Mouse (Mus musculus) urinary bladder, adult 18-20 months (tissue): ENCODE measurements around the gene Filip1l.

Experiments
- DNase-seq, 2 experiments: peaks; one replicate each; pipeline ENCODE4 v3.0.0; 2022; ENCODE audit warnings: low spot score in 2 of 2, mixed read lengths in 2 of 2

Gene Filip1l

DNA sequence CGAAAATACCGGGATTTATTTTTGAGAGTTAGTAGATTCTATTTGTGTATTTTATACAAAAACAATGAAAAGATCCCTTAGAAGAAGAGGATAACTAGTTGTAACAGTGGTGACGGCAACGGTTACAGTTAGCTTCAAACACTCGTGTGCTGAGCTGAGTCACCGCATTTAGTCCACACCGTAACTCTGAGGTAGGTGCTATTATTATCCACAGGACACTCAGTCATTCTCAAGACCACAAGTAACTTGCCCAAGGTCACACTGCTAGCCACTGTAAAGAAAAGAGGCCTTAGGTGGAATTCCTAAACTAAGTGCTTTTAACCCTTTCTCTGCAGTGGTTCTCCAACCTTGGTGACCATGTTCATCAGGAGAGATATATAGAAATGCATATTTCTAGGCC, 174.0 kb downstream of the Filip1l start:
- DNase-seq = no peak

DNA sequence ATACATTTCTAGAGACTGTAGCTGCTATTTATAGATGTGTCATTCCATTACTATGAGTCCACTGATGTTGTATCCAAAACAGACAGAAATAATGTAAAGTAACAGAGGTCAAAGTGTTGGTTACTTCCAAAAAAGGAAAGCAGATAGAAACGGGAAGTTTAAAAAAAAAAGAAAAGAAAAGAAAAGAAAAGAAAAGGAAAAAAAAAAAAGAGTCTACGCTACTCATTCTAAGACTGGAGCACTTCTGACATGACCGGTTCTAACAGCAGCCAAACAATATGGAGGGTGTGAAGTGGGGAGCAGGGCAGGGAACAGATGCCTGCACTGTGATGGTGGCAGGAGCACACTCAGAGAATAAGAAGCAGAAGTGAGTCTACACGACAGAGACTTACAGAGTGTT, 175.6 kb downstream of the Filip1l start:
- no peak for DNase-seq

DNA sequence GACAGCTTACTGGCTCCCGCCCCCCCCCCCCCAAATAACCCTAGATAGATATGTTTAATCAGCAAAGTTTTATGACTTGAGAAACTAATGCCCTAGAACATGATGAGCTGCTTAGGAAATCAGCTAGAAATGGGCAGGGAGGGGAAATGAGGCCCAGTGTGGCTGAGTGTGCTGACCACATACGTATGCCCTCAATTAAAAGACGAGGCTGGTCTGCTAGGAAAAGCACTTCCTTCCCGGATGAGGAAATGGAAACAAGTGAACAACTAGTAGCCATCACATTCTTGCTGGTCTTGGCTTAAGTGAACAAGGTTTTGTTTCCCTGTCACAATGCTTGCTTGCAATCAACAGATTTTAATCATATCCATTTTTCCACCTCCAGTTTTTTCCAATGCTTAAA, 177.7 kb downstream of the Filip1l start:
- DNase-seq = no peak

DNA sequence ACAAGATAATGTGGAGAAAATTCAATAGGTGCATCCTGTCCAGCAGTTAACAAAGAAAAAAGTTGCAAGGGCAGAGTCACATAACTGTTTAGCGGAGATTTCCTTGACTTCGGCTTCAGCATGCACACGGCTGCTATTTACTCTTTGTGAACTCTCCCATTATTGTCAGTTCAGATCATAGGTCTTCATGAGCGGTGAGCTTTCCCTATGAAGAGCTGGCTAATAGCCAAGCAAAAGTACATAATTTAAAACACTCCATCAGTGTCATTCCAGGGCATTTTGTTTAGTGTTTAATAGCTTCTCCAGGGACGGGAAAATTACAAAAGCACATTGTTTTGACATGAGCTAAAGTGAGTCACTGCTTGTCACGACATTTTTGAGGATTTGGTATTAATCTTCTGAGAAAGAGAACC, 179.2 kb downstream of the Filip1l start:
- DNase-seq = no peak

DNA sequence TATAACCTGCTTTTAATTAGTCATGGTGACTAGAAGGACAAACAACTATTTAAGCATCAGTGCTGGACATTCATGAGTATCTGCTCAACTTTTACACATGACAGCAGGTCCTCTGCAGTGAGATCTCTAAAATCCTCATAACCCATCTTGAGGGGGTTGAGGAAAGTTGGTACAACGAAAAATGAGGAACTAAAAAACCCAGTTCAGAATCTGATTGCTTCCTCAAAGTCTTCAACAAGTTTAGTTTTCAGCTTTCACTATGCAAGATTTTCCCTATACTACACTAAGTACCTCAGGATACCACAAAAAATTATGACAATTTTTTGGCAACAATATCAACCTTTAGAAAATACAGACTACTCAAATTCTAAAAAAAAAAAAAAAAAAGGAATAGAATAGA, 181.5 kb downstream of the Filip1l start:
- no peak for DNase-seq

DNA sequence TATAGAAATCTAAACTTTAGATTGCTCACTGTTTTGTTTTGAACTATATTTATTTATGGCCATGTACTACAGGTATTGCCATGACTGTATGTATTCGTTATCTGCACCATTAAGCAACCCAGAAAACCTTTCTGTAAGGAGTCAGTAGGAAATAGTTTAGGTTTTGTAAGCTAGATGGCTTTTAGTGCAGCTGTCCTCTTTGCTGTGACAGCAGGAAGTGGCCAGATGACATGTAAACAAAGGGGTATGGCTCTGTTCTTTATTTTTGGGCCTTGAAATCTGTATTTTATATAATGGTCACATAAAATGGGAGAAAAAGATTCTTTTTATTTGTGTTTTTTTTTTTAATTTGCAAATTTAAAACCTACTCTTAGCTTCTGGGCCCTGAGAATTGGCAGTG, 181.9 kb downstream of the Filip1l start:
- DNase-seq = no peak

DNA sequence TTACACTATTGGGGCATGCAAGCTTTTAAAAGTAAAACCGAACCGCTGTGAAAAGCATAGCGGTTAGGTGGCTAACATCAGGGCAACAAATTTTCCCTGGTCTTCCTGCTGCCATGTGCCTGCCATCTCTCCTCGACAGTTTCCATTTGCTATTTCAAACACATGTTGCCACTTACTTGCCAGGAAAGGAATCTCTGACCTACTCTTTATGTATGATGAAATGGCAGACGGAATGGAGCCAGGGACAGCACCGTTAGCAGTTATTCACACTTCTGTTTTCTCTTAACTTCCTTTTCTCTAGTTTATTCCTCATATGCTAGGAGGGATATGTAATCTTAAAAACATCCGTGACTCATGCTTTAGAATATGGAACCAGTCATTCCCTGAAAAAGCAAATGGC, 183.6 kb downstream of the Filip1l start:
- no peak for DNase-seq

DNA sequence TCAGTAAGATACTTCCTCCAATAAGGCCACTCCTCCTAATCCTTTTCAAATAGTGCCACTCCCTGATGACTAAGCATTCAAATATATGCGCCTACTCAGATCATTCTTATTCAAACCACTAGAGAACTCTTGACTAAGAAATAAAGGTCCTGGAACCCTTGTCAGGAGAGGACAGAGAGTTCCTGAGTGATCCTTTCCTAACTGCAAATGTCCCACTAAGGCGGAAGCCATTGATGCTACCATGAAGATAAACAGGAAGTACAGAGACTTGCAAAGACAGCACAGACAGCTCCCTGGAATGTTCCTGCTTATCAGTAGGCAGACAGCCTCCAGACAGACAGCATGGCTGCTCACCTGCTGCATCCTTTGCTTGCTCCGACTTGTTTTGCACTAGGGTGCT, 190.3 kb downstream of the Filip1l start:
- DNase-seq = no peak

DNA sequence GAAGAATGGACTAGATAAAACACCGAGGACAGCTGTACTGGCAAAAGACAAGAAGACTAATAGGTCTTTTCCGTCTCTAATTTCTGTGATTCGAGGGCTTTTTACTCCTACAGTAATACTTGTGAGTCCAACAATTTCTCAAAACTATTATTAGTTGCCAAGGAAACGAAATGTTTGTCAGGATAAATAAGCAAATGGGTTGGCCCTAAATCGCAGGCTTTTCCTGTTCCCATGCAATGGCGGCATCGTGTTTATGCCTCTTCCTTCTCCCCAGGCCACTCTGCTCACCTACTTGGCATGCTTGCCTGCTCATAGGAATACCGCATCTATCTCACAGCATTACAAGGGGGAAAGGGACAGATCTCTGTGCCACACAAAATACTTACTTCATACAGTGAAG, 191.5 kb downstream of the Filip1l start:
- DNase-seq = no peak

DNA sequence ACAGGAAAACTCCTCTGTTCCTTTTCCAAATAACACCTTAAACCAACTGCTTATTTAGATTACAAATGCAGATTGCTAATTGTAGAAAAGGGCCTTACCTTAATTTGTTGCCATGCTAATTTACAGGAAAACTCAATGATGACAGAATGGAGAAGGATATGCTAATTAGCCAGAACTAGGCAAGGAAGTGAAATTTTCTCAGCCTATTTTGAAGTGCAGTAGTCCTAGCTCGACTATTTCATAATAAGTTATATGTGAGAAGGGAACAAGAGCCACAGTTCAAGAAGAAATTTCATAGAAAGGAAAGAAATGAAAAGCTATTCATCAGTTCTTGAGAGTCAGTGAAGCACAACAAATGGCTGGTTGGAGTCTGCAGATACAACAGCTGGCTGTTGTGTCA, 193.5 kb downstream of the Filip1l start:
- no peak for DNase-seq

DNA sequence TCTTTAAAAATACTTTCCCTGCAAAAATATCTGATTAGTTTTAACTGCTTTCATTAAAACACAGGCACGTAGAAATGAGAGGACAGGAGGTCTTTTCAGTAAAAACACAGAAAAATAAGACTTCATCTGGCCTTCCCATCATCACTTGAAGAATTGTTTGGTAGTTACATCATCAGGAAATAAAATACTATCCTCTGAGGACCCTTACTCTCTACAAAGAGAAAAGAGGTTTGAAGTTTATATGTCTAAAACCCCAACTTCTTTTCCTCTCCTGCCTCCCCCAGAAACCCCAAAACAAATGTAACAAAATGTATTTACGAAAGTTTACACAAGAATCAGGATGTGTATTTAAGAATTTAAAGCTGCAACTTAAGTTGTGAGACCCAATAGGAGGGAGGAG, 195.7 kb downstream of the Filip1l start:
- DNase-seq = no peak

DNA sequence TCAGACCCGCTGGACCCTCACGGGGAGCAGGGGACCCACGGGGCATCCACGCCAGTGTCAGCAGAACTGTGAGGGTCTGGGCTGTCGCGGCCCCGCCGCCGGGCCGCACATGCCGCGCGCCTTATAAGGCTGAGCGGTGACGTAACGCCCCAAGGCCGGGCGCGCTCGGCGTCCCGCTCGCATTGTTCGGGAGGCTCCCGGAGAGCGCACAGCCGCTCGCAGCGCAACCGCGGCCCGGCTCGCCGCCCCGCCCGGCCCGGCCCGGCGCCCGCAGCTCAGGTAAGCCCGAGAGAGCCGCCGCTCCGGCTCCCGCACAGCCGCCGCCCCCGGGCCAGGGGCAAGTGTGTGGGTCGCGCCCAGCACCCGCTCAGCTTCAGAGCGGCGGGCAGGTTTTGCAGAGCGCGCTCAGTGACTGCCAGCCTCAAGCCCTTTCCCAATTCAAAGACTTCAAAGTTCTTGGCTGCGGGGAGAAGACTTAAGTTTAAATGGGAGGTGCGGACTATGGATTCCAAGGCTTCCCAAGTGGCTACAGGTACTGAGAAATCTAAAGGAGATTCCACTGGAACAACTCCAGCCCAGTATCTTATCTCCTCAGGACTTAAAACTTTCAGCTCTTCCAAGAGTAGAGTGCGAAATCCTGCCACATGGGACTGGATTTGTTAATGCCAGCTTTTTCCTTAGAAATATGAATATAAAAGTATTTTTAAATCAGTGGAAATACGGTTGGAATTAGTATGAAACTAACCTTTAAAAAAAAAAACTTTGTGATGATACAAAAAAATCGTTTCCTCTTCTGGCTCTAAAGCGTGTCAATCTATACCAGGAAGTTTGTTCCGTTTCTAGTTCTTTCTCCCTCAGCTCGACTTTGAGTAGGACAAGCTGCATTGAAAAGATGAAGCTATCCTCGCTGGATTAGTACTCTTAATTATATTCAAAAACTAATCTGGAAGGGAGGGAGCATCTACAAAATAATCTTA, 196.5 kb downstream of the Filip1l start:
- peak; percentile 65 to 74 for DNase-seq

DNA sequence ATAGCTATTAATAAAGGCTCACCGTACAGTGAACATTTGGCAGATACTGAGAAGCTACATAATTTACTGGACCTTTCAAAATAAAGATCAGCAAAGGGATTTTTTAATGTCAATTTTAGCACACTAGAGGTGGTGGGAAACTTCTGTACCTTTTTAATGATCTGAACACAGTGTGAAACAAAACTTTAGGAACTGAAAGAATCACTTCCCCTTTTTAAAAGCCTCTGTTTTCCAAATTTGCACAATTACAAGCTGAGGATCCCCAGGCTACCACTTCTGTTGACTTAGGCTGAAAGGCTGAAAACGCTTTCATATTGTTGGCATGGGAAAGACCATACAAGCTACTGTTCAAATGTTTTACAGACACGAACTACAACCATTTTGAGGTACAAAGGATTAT, 197.2 kb downstream of the Filip1l start:
- no peak for DNase-seq

DNA sequence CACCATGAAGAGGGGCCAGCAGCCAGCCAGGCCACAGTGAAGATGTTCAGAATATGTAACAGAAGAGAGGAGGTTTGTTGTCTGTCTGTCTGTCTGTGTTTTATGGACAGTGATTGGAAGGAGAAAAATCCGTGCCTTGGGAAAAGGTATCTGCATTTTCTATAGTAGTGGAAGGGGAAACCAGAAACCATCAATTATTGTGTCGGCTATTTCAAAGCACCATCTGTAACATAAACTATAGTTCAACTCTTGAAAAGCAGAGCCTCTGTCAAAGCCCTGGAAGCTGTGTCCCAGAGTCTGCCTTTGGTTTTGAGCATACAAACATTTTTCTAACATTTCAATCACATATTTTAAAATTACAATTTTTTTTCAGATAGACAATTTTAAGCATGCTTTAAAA, 197.9 kb downstream of the Filip1l start:
- no peak for DNase-seq

DNA sequence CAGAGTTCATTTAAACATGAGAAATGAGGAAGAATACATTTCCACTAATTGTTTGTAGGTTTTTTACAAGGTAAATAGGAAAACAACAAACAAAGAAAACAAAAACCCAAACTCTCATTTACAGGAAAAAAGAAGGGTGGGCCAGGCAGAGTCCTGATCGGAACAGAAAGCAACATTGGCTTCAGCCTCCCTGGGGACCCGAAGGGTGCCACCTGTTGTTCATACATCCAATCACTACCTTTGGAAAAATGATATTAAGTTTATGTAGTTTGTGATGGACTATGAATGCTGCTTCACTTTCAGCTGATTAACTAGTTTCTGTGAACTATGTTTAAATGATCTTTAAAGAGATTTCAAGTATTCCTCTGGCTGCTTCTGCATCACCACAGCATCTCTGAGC, 198.7 kb downstream of the Filip1l start:
- DNase-seq = no peak

DNA sequence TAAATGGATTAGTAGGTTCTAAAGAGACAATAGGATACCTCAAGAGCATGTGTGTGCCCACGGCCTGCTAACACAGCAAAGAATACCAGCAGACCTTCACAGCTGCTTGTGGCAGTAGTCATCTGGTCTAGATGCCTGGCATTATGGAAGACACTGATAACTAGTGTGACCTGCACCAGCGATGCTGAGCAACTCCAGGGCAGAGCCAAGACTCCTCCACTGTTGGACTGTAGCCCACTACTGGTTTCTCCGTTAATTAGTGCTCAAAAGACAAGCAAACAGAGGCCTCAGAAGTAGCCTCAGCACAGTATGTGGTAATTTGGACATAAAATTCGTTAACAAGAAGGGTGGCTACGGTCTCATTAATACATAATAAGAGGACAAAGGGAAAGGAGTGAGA, 199.8 kb downstream of the Filip1l start:
- DNase-seq = no peak

DNA sequence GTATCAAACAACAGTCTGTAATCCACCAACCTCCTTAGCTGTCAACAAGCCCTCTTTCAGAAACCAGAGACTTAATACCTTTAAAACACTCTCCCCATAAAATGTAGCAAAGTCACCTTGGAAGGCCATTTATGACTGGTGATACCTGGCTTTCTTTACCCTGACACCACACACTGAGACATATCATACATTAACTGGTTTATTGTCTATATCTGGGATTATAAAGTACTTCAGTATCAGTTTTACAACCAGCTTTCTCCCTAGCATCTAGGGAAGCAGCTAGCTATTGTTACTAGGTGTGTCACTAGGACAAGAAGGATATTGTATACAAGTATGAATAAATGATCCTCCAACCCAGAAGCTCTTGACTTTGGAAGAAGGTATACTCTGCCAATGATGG, 200.3 kb downstream of the Filip1l start:
- DNase-seq = no peak

DNA sequence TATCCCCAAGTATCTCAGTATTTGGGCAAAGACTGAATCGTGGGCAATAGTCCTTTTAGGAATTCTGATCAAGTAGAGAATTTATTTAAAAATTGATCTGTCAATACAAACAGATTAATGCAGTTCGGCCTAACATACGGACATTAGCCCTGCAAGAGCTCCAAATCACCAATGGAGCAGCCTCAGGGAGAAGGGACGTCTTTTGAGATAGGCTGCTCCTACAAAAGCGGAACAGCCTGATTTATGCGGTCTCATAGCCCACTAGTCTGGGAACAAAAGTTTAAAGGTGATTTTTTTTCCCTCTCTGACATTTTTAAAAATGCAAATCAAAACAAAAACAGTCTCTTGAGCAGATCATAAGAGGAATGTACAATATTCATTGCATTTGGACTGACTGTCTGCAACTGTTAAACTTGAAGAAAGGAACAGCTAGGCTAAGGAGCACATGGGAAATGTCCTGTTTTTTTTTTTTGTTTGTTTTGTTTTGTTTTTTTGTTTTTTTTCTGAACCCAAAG, 202.1 kb downstream of the Filip1l start:
- no peak for DNase-seq

DNA sequence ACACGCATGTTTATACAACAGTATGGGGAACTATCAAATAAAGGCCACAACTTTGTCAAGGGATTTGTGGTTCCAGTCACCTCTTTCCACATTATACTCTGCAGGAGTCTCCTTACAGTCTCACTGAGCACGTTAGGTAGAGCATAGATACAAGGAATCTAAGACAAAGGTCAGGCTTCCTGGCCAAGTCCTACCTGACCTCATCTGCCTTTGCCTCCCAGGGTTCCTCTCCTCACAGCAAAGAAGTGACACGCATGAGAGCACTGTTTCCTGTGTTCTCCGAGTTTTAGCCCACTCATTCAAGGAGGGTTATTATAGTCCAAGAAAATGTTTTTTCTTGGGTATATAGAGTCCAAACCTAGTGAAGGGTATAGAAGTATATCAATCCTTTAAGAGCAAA, 202.8 kb downstream of the Filip1l start:
- no peak for DNase-seq

DNA sequence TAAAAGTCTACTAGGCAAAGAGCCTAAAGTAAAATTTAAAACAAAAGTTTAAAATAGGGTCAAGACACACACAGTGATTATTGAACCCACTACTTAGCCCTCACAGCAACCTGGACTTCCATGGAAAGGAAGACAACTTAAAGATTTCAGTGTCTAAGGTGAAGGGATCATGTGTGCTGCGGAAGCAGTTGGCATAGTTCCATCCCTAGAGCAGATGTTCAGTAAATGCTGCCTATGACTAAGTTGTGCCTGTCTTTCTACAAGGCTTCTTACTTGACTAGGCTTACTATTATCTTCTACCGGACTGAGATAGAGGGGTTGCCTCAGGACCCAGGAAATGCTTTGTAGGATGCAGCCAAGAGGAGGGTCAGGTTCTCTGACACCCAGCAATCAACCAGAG, 203.4 kb downstream of the Filip1l start:
- no peak for DNase-seq

DNA sequence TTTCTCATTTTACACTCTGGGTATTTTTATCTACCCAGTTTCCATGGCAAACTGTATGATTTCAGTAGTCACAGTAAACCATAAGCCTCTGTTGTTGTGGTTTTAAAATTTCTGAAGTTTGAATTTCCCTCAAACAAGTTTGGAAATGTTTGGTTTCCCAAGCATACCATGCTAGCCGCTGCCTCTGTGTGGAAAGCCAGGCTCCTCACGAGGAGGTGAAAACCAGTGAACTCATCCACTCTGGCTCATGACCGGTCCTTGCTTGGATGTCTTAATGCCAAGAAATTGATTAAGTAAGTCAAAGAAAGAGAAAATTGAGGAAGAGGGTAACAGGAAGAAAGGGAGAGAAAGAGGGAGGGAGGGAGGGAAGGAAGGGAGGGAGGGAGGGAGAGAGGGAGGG, 205.4 kb downstream of the Filip1l start:
- DNase-seq = no peak

DNA sequence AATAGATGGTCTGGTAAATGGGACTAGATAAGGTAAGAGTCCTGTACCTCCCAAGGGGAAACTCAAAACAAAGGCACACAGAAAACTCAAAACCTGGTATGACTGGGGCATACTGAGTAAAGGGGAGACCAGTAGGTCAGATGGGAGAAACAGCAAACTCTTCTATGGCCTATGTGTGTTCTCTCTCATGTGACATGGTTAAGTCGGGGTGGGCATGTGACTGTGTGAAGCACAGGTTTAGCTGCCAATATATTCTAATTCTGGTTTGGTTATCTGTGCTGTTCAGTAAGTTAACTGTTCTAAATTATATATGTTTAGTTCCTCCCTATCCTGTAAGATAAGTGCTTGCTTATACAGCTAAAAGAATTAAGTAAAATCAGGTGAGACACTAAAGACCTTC, 207.3 kb downstream of the Filip1l start:
- no peak for DNase-seq

DNA sequence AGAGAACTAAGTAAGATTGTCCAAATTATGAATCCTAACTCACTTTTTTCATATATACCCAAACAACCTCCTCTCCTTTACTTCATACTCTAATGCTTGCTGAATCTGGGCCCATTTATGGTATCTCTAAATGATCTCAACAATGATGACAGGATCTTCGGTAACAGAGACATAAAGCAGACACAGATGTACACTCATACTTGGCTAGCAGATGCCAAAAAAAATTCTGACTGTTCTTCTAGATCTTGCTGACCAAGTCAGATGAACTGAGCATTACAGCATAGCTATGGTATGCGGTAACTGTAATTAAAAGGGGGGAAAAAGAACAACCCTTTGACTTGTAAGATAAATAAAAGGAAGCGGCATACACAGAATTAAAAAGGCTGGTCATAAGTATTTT, 210.6 kb downstream of the Filip1l start:
- DNase-seq = no peak

DNA sequence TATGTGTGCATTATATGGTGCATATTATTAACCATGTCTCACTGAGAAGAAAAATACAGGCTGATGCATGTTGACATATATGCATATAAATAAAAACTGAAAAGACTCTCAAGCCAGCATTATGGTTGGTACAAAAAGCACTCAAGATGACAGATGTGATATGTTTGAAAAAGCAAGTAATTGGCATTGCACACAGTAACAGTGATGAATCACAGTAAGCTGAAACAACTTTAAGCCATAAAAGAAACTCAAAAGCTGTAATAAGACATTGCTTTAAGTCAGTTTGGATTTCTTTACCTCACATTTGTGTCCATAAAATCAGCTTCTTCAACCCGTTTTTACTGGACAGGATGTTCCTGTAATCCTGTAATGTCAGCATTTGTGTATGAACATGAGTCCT, 211.9 kb downstream of the Filip1l start:
- no peak for DNase-seq
